Mouse (Mus musculus): ENCODE data around the gene Tmem198b. TPM values are rescaled to one million over a fixed set of nuclear protein-coding genes. Genes with fewer than 3 reads are reported as not detected.

Tmem198b gene
- polyA plus RNA-seq, 1 experiment from 2014 or later: 9.0 TPM

GRCm38 (mm10) chr10:128779011-128779795 is 25.0 kb downstream of the Tmem198b start:
- no peaks in the 10 kb centered on the region for H3K79me2 ChIP-seq (ENCODE audit: inconsistent target)
- no peak overlapping the region for H3K4me3 ChIP-seq (ENCODE audit: inconsistent target)
- H3K27ac ChIP-seq: peak overlapping the region; percentile 89
- H3K36me3 ChIP-seq (ENCODE audit: inconsistent target): no peaks in the 10 kb centered on the region
- 9% methylated on average over 8 of the region's 8 CpGs for WGBS (ENCODE audit: missing documents)

- Histone ChIP-seq H3K79me2 (ENCODE audit: inconsistent target) (no peaks in the 10 kb centered on the region), H3K36me3 (ENCODE audit: inconsistent target) (no peaks in the 10 kb centered on the region), H3K27ac (peak overlapping the region; percentile 89), H3K4me3 (ENCODE audit: inconsistent target) (no peak overlapping the region)
- 100% methylated on average over 2 of the region's 2 CpGs for WGBS (ENCODE audit: missing documents)
Measured at GRCm38 (mm10) chr10:128778441-128778840, 25.7 kb downstream of the Tmem198b start.

GRCm38 (mm10) chr10:128773685-128774084 is 30.5 kb downstream of the Tmem198b start:
- Histone ChIP-seq H3K36me3 (ENCODE audit: inconsistent target) (no peaks in the 10 kb centered on the region), H3K79me2 (ENCODE audit: inconsistent target) (no peaks in the 10 kb centered on the region), H3K4me3 (ENCODE audit: inconsistent target) (no peak overlapping the region), H3K27ac (no peak overlapping the region)
- 27% methylated on average over 5 of the region's 5 CpGs for WGBS (ENCODE audit: missing documents)

- Histone ChIP-seq H3K27ac (no peak overlapping the region), H3K36me3 (ENCODE audit: inconsistent target) (no peaks in the 10 kb centered on the region), H3K79me2 (ENCODE audit: inconsistent target) (no peaks in the 10 kb centered on the region), H3K4me3 (ENCODE audit: inconsistent target) (no peak overlapping the region)
- WGBS (ENCODE audit: missing documents): 90% methylated on average over 1 of the region's 2 CpGs
Measured at GRCm38 (mm10) chr10:128772895-128773294, 31.3 kb downstream of the Tmem198b start.

Other genes with a start within 250 kb of the Tmem198b start
- gene Pa2g4, start 238.4 kb downstream of the Tmem198b start, polyA plus RNA-seq (2018): 45.8 to 148 TPM (median 116 TPM) in 3 replicates
- 1.2 to 1.7 TPM (median 1.4 TPM) in 3 replicates for gene Erbb3, start 214.7 kb downstream of the Tmem198b start, polyA plus RNA-seq (2018)
- gene Rps26, start 177.6 kb downstream of the Tmem198b start, polyA plus RNA-seq (2018): 865 to 1,089 TPM (median 951 TPM) in 3 replicates
- not detected in 3 replicates for gene Ikzf4, start 158.4 kb downstream of the Tmem198b start, polyA plus RNA-seq (2018)
- gene Suox, start 130.3 kb downstream of the Tmem198b start, polyA plus RNA-seq (2018): 2.9 to 4.7 TPM (median 4.4 TPM) in 3 replicates
- gene Rab5b, start 108.1 kb downstream of the Tmem198b start, polyA plus RNA-seq (2018): 97.5 to 143 TPM (median 120 TPM) in 3 replicates
- gene Pmel, start 100.2 kb downstream of the Tmem198b start, polyA plus RNA-seq (2018): 0.29 to 0.67 TPM (median 0.53 TPM) in 3 replicates
- 13.4 to 29.6 TPM (median 22.8 TPM) in 3 replicates for gene Cdk2, start 99.3 kb downstream of the Tmem198b start, polyA plus RNA-seq (2018)
- 3.4 to 9.7 TPM (median 7.0 TPM) in 3 replicates for gene Dgka, start 59.5 kb downstream of the Tmem198b start, polyA plus RNA-seq (2018)
- 23.3 to 27.6 TPM (median 27.0 TPM) in 3 replicates for gene Pym1, start 56.5 kb downstream of the Tmem198b start, polyA plus RNA-seq (2018)
- gene Mmp19, start 13.5 kb downstream of the Tmem198b start, polyA plus RNA-seq (2018): 18.7 to 24.6 TPM (median 21.3 TPM) in 3 replicates
- 42.1 to 51.3 TPM (median 44.5 TPM) in 3 replicates for gene Dnajc14, start 308 bp downstream of the Tmem198b start, polyA plus RNA-seq (2018)
- gene Sarnp, start 13.0 kb upstream of the Tmem198b start, polyA plus RNA-seq (2018): 69.5 to 146 TPM (median 84.3 TPM) in 3 replicates
- 42.2 to 61.4 TPM (median 59.0 TPM) in 3 replicates for gene Ormdl2, start 17.3 kb upstream of the Tmem198b start, polyA plus RNA-seq (2018)
- 0.03 TPM in 1 of 3 replicates, not detected in the others for gene Gdf11, start 87.3 kb upstream of the Tmem198b start, polyA plus RNA-seq (2018)
- 1,227 to 1,611 TPM (median 1,544 TPM) in 3 replicates for gene Cd63, start 96.6 kb upstream of the Tmem198b start, polyA plus RNA-seq (2018)
- gene Rdh5, start 118.5 kb upstream of the Tmem198b start, polyA plus RNA-seq (2018): 0.53 to 1.3 TPM (median 0.92 TPM) in 3 replicates
- gene Bloc1s1, start 119.7 kb upstream of the Tmem198b start, polyA plus RNA-seq (2018): 77.8 to 126 TPM (median 124 TPM) in 3 replicates
- not detected in 3 replicates for gene Itga7, start 129.4 kb upstream of the Tmem198b start, polyA plus RNA-seq (2018)
- gene Mettl7b, start 156.6 kb upstream of the Tmem198b start, polyA plus RNA-seq (2018): not detected in 3 replicates
- not detected in 3 replicates for gene Olfr9, start 185.1 kb upstream of the Tmem198b start, polyA plus RNA-seq (2018)
- gene Olfr763, start 206.4 kb upstream of the Tmem198b start, polyA plus RNA-seq (2018): not detected in 3 replicates
- not detected in 3 replicates for gene Olfr764-ps1, start 235.5 kb upstream of the Tmem198b start, polyA plus RNA-seq (2018)
- gene Olfr765, start 245.6 kb upstream of the Tmem198b start, polyA plus RNA-seq (2018): not detected in 3 replicates

Data from macrophage (primary cell).